Mouse (Mus musculus) cerebellum, adult 2 months (tissue): ENCODE results near the gene Abca4. TPM values are rescaled to one million over a fixed set of nuclear protein-coding genes. Genes with fewer than 3 reads are reported as not detected.
A peak's percentile ranks its signal among the peaks of the same experiment; 100 is the strongest.

ENCODE experiments used
- DNase-seq, 2 experiments: peaks; one replicate each; pipeline ENCODE4 v3.0.0; 2021
- H3K27ac ChIP-seq: fragments of 200-500 bp; 2 replicates; pipeline ENCODE4 v1.5.1; 2012; ENCODE audit warnings: low read length, control low read depth, inconsistent platforms; ENCODE audit not compliant: insufficient read depth
- H3K27me3 ChIP-seq: fragments of 200-500 bp; 2 replicates; pipeline ENCODE4 v1.6.1; 2012; ENCODE audit warnings: inconsistent platforms, mild to moderate bottlenecking, low read length, moderate library complexity; ENCODE audit not compliant: control insufficient read depth, insufficient read depth
- H3K4me1 ChIP-seq: fragments of 200-500 bp; 2 replicates; pipeline ENCODE4 v1.6.1; 2011; ENCODE audit warnings: low read length; ENCODE audit not compliant: control insufficient read depth, insufficient read depth
- H3K4me3 ChIP-seq: fragments of 200-500 bp; replicated peaks from 2 replicates; pipeline ENCODE3; 2011; ENCODE audit warnings: mild to moderate bottlenecking, low read depth, low read length, control low read depth; ENCODE audit not compliant: insufficient read depth
- CTCF ChIP-seq: fragments of 200-500 bp; IDR thresholded peaks from 2 replicates; pipeline ENCODE4 v1.5.1; 2011; ENCODE audit warnings: low read depth, mild to moderate bottlenecking, control low read depth, low read length, moderate library complexity, borderline replicate concordance; ENCODE audit not compliant: insufficient read depth
- POLR2A ChIP-seq: fragments of 200-500 bp; IDR thresholded peaks from 2 replicates; pipeline ENCODE4 v1.6.1; 2011; ENCODE audit warnings: low read length, control low read depth, borderline replicate concordance; ENCODE audit not compliant: insufficient read depth
- WGBS: fragments of 180-500 bp; shearing (Covaris S2); methylation state at CpG from one replicate; pipeline ENCODE4 v1.1.7; 2018; 5-methylcytosine and 5-hydroxymethylcytosine counted together
- polyA plus RNA-seq: library from polyadenylated mRNA; depleted of rRNA; stranded (reverse); fragments of >200 nt; gene quantifications from 2 replicates; pipeline ENCODE4 v1.2.3, GENCODE M21; 2012

Gene Abca4
- polyA plus RNA-seq, 1 experiment, result 2.3 TPM

DNA sequence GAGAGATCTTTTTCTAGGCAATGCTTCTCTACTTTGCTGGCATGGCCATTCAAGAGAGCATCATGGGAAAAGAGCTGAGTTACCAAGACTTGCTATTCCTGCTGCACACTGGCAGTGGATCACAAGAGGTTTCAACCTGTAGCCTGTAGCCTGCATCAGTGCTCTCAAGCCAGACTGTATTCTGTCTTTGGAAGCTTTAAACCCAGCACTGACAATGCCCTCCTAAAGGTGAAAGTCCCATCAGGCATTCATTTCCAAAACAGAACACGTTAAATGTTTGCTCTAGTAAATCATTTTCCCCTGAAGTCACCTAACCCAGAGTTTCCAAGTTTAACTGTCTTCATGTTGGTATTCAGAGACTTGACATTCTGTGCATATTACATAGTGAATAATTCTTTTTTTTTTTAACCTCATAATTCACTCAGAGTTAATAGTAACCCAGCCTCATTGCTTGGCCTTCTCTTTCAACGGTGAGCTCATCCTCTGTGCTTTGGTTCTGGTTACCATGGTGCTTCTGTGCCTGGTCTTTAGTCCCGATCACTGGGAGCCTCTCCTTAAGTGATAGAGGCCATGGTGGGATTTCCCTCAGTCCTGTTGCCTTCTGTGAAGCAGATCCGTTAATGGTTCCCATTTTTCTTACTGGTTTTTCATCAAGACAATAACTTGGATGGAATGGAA is 152.5 kb downstream of the Abca4 start:
- TF ChIP-seq POLR2A (no peak), CTCF (no peak)
- Histone ChIP-seq H3K4me1 (peaks cover 7% of the 10 kb centered on the region; the same call in 1 of the 2 replicates), H3K27me3 (no peaks in the 10 kb centered on the region), H3K27ac (no peak overlapping the region), H3K4me3 (no peak overlapping the region)
- no peak for DNase-seq
- 81% methylated on average over 4 of the region's 4 CpGs for WGBS

GRCm38 (mm10) chr3:122198532-122198931 is 154.3 kb downstream of the Abca4 start:
- Histone ChIP-seq H3K4me1 (peaks cover 10% of the 10 kb centered on the region; the same call in 1 of the 2 replicates), H3K4me3 (no peak overlapping the region), H3K27me3 (no peaks in the 10 kb centered on the region), H3K27ac (no peak overlapping the region)
- DNase-seq, result no peak
- no peak for TF ChIP-seq CTCF
- no peak for TF ChIP-seq POLR2A
- WGBS, result 88% methylated on average over 2 of the region's 2 CpGs

DNA sequence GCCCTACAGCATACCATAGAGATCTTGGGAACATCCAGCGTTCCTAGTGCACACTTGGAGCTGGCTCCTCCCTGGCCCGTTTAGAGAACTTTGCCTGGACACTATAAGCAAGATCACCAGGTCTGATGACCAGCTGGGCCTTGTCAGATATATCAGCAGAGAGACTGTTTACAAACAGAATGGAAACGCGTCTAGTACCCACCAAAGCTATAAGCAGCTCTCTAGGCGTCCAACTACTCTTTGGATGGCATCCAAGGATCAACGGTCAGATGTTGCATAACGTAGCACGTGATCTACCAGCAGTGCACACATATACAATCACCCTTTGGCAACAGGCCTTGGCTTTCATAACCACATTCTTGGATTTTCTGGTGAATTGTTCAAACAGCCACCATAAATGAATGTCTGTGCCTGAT is 154.7 kb downstream of the Abca4 start:
- Histone ChIP-seq H3K27ac (no peak overlapping the region), H3K27me3 (no peaks in the 10 kb centered on the region)

DNA sequence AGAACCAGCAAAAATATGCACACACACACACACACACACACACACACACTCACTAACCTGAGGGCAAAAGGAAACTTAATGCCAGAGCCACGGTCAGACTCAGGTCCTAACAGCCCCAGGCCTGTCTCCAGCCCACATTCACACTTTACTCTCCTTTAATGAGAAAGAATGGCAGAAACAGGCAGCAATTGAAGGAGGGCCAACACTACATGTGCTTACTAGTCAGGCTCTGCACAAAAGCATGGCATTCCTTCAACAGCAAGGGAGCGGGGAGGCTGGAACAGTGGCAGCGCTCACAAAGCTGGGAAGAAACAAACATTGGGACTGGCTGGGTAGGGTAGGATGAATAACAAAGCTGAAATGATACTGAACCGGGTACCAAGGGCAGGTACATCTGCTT is 155.4 kb downstream of the Abca4 start:
- Histone ChIP-seq H3K27me3 (no peaks in the 10 kb centered on the region), H3K27ac (no peak overlapping the region), H3K4me3 (no peak overlapping the region), H3K4me1 (peaks cover 13% of the 10 kb centered on the region; the same call in 1 of the 2 replicates)
- TF ChIP-seq POLR2A (no peak), CTCF (no peak)
- no peak for DNase-seq
- WGBS, result 86% methylated on average over 4 of the region's 4 CpGs

More for the DNA sequence above, 154.7 kb downstream of the Abca4 start:
- TF ChIP-seq CTCF (no peak), POLR2A (no peak)
- Histone ChIP-seq H3K4me3 (no peak overlapping the region), H3K4me1 (peaks cover 10% of the 10 kb centered on the region; the same call in 1 of the 2 replicates)
- WGBS, result 29% methylated on average over 8 of the region's 8 CpGs
- DNase-seq, result peak; percentile 36 to 61

- Histone ChIP-seq H3K27me3 (no peaks in the 10 kb centered on the region), H3K4me3 (no peak overlapping the region), H3K27ac (no peak overlapping the region), H3K4me1 (peaks cover 13% of the 10 kb centered on the region; the same call in 1 of the 2 replicates)
- TF ChIP-seq POLR2A, result no peak
- TF ChIP-seq CTCF, result no peak
- no peak for DNase-seq
- WGBS, result 92% methylated on average over 5 of the region's 5 CpGs
Observed at GRCm38 (mm10) chr3:122200017-122200416, 155.8 kb downstream of the Abca4 start.

GRCm38 (mm10) chr3:122200447-122200846 is 156.2 kb downstream of the Abca4 start:
- Histone ChIP-seq H3K27ac (no peak overlapping the region), H3K27me3 (no peaks in the 10 kb centered on the region), H3K4me1 (peaks cover 13% of the 10 kb centered on the region; the same call in 1 of the 2 replicates), H3K4me3 (no peak overlapping the region)
- TF ChIP-seq POLR2A (no peak), CTCF (no peak)
- DNase-seq, result no peak
- 81% methylated on average over 5 of the region's 5 CpGs for WGBS

GRCm38 (mm10) chr3:122202307-122202732 is 158.1 kb downstream of the Abca4 start:
- Histone ChIP-seq H3K4me3 (no peak overlapping the region), H3K27ac (no peak overlapping the region), H3K4me1 (peaks cover 22% of the 10 kb centered on the region; the same call in 1 of the 2 replicates), H3K27me3 (no peaks in the 10 kb centered on the region)
- TF ChIP-seq CTCF, result no peak
- no peak for TF ChIP-seq POLR2A
- no peak for DNase-seq
- WGBS, result 68% methylated on average over 5 of the region's 5 CpGs
